Mouse (Mus musculus): Measurements from ENCODE around the gene Zfp831. TPM values are rescaled to one million over a fixed set of nuclear protein-coding genes. Genes with fewer than 3 reads are reported as not detected.

Zfp831 gene
- total RNA-seq, 2 experiments from 2014 or later, result 0.02 TPM

GRCm38 (mm10) chr2:174727114-174727823 lies 83.9 kb downstream of the Zfp831 start:
- DNase-seq (ENCODE audit: low spot score), result no peak

GRCm38 (mm10) chr2:174731939-174732338 lies 88.6 kb downstream of the Zfp831 start:
- no peak for DNase-seq (ENCODE audit: low spot score)

GRCm38 (mm10) chr2:174735270-174735669 lies 91.9 kb downstream of the Zfp831 start:
- DNase-seq (ENCODE audit: low spot score), result no peak

- no peak for DNase-seq (ENCODE audit: low spot score)
These were observed 103.8 kb downstream of the Zfp831 start for GRCm38 (mm10) chr2:174747182-174747581.

GRCm38 (mm10) chr2:174748381-174748780 lies 105.0 kb downstream of the Zfp831 start:
- no peak for DNase-seq (ENCODE audit: low spot score)

GRCm38 (mm10) chr2:174753197-174753596 lies 109.9 kb downstream of the Zfp831 start:
- DNase-seq (ENCODE audit: low spot score), result no peak

- no peak for DNase-seq (ENCODE audit: low spot score)
These were observed 110.9 kb downstream of the Zfp831 start for GRCm38 (mm10) chr2:174754231-174754630.

GRCm38 (mm10) chr2:174759189-174759588 lies 115.9 kb downstream of the Zfp831 start:
- no peak for DNase-seq (ENCODE audit: low spot score)

Other genes starting within 250 kb of the Zfp831 start
- 10 to 100 TPM; 21.4 to 22.3 TPM for gene Nelfcd, start 227.7 kb upstream of the Zfp831 start, total RNA-seq (2021)
- 10 to 100 TPM; 25.1 to 30.3 TPM for gene Ctsz, start 204.5 kb upstream of the Zfp831 start, total RNA-seq (2021)
- gene Tubb1, start 192.8 kb upstream of the Zfp831 start, total RNA-seq (2021), result under 1 TPM in 1 of 2 experiments, not detected in 1; 0.21 TPM
- 1,000 to 10,000 TPM; 1,038 to 1,073 TPM for gene Atp5e, start 179.4 kb upstream of the Zfp831 start, total RNA-seq (2021)
- 10 to 100 TPM; 37.8 to 47.2 TPM for gene Prelid3b, start 170.5 kb upstream of the Zfp831 start, total RNA-seq (2021)
- gene Edn3, start 117.1 kb downstream of the Zfp831 start, total RNA-seq (2021), result under 1 TPM; 0.25 to 0.43 TPM